Mouse (Mus musculus) ES-E14 (cell line): Measurements from ENCODE around the gene Krtap4-2. TPM values are rescaled to one million over a fixed set of nuclear protein-coding genes. Genes with fewer than 3 reads are reported as not detected.

ENCODE experiments used
- DNase-seq: peaks from one replicate; pipeline ENCODE4 v3.0.0-alpha.2; 2013; ENCODE audit warnings: low read depth, low spot score
- H3K27ac ChIP-seq: 2 replicates; pipeline ENCODE4 v1.5.1; 2012; ENCODE audit warnings: low read depth, mild to moderate bottlenecking, low read length, moderate library complexity, mixed read lengths; ENCODE audit not compliant: poor library complexity, insufficient read depth, severe bottlenecking
- H3K36me3 ChIP-seq: 2 replicates; pipeline ENCODE4 v1.6.1; 2012; ENCODE audit warnings: mild to moderate bottlenecking, low read length, moderate library complexity, mixed read lengths; ENCODE audit not compliant: control insufficient read depth, poor library complexity, insufficient read depth, severe bottlenecking
- H3K4me1 ChIP-seq, 2 experiments: fragments of 150-350 bp in 1 of 2; sonication (generic) in 1 of 2; 2 replicates each; pipeline ENCODE4 v1.6.1; 2012; ENCODE audit warnings: low read length in 2 of 2, mild to moderate bottlenecking in 1 of 2, mixed read lengths in 1 of 2; ENCODE audit not compliant: control insufficient read depth in 2 of 2, insufficient read depth in 2 of 2, poor library complexity in 1 of 2
- H3K4me3 ChIP-seq, 2 experiments: fragments of 150-350 bp in 1 of 2; sonication (generic) in 1 of 2; 2 replicates each; pipeline ENCODE4 v1.5.1; 2012; ENCODE audit warnings: low read length in 2 of 2, low read depth in 1 of 2, mild to moderate bottlenecking in 1 of 2, mixed read lengths in 1 of 2; ENCODE audit not compliant: insufficient read depth in 1 of 2, poor library complexity in 1 of 2, severe bottlenecking in 1 of 2
- H3K9ac ChIP-seq: 2 replicates; pipeline ENCODE4 v1.6.1; 2012; ENCODE audit warnings: low read depth, mild to moderate bottlenecking, low read length, mixed read lengths; ENCODE audit not compliant: poor library complexity, insufficient read depth, severe bottlenecking
- H3K9me3 ChIP-seq: fragments of 150-350 bp; sonication (generic); 2 replicates; pipeline ENCODE4 v1.6.1; 2012; ENCODE audit warnings: low read depth, mild to moderate bottlenecking, low read length; ENCODE audit not compliant: control insufficient read depth, insufficient read depth
- CHD2 ChIP-seq: IDR thresholded peaks from 2 replicates; pipeline ENCODE4 v1.6.1; 2014; ENCODE audit warnings: mild to moderate bottlenecking, low read depth, low read length, inconsistent platforms
- HCFC1 ChIP-seq: IDR thresholded peaks from 2 replicates; pipeline ENCODE4 v1.6.1; 2012; ENCODE audit warnings: low read length, inconsistent platforms, borderline replicate concordance; ENCODE audit not compliant: insufficient read depth
- MAFK ChIP-seq: IDR thresholded peaks from 2 replicates; pipeline ENCODE4 v1.6.1; 2014; ENCODE audit warnings: mild to moderate bottlenecking, low read depth, low read length, inconsistent platforms; ENCODE audit not compliant: insufficient read depth
- ZC3H11A ChIP-seq: IDR thresholded peaks from 2 replicates; pipeline ENCODE4 v1.6.1; 2012; ENCODE audit warnings: low read depth, mild to moderate bottlenecking, inconsistent platforms, low read length, borderline replicate concordance
- ZNF384 ChIP-seq: IDR thresholded peaks from 2 replicates; pipeline ENCODE4 v1.6.1; 2012; ENCODE audit warnings: low read depth, low read length, inconsistent platforms
- in situ Hi-C, 2 experiments: fragments of 600-800 bp; cut with MboI; formaldehyde crosslinking; loops; one replicate each; pipeline ENCODE4 v1.15.1; 2025; ENCODE audit warnings: low sequenced_read_pairs in 2 of 2, inconsistent platforms in 1 of 2; ENCODE audit not compliant: unreplicated experiment in 2 of 2
- total RNA-seq: library from RNA; depleted of rRNA; stranded (reverse); fragments of 300-350 nt; gene quantifications from 2 replicates; pipeline ENCODE4 v1.2.3, GENCODE M21; 2012

The Krtap4-2 gene
- total RNA-seq, 1 experiment, result not detected

GRCm38 (mm10) chr11:99640926-99641325, 6.0 kb upstream of the Krtap4-2 start:
- Histone ChIP-seq H3K9ac (no peak overlapping the region), H3K36me3 (no peaks in the 10 kb centered on the region), H3K9me3 (no peaks in the 10 kb centered on the region), H3K27ac (no peak overlapping the region), H3K4me3 (no peak overlapping the region), H3K4me1 (no peaks in the 10 kb centered on the region)
- no peak for TF ChIP-seq ZC3H11A
- no peak for TF ChIP-seq CHD2
- TF ChIP-seq MAFK, result no peak
- TF ChIP-seq ZNF384, result no peak
- no peak for TF ChIP-seq HCFC1
- DNase-seq, result no peak
- in situ Hi-C loops, result no loop called here

- Histone ChIP-seq H3K9me3 (no peaks in the 10 kb centered on the region), H3K4me1 (no peaks in the 10 kb centered on the region), H3K9ac (no peak overlapping the region), H3K27ac (no peak overlapping the region), H3K36me3 (no peaks in the 10 kb centered on the region), H3K4me3 (no peak overlapping the region)
- TF ChIP-seq ZC3H11A, result no peak
- TF ChIP-seq HCFC1, result no peak
- TF ChIP-seq MAFK, result no peak
- no peak for TF ChIP-seq ZNF384
- TF ChIP-seq CHD2, result no peak
- in situ Hi-C loops, result no loop called here
- DNase-seq, result no peak
These were observed 2.2 kb upstream of the Krtap4-2 start for GRCm38 (mm10) chr11:99637086-99637485.

GRCm38 (mm10) chr11:99633293-99633692, 1.6 kb downstream of the Krtap4-2 start:
- H3K4me3 ChIP-seq, result no peak overlapping the region
- no peak overlapping the region for H3K27ac ChIP-seq
- in situ Hi-C loops, result no loop called here
- TF ChIP-seq MAFK (no peak), HCFC1 (no peak), CHD2 (no peak), ZNF384 (no peak), ZC3H11A (no peak)
- H3K9ac ChIP-seq, result no peak overlapping the region
- H3K4me1 ChIP-seq, result no peaks in the 10 kb centered on the region
- DNase-seq, result no peak
- no peaks in the 10 kb centered on the region for H3K36me3 ChIP-seq
- no peaks in the 10 kb centered on the region for H3K9me3 ChIP-seq

GRCm38 (mm10) chr11:99630890-99631289, 4.0 kb downstream of the Krtap4-2 start:
- no peak for DNase-seq

GRCm38 (mm10) chr11:99628138-99628537, 6.7 kb downstream of the Krtap4-2 start, which contains the start of gene Krtap4-1:
Krtap4-1 (minus strand) TSS chr11:99628238.
- no peak for DNase-seq
- no peak for TF ChIP-seq HCFC1
- no peak for TF ChIP-seq CHD2
- TF ChIP-seq MAFK, result no peak
- no peak for TF ChIP-seq ZC3H11A
- TF ChIP-seq ZNF384, result no peak
- no peaks in the 10 kb centered on the region for H3K9me3 ChIP-seq
- H3K27ac ChIP-seq, result no peak within 1 kb of the TSS
- H3K9ac ChIP-seq, result no peak within 1 kb of the TSS
- 0 out of 4 replicates have a peak within 1 kb of the TSS, but pooled peaks of 1 of the 2 experiments have one; percentile 0 for H3K4me3 ChIP-seq
- H3K4me1 ChIP-seq, result no peaks in the 10 kb centered on the region
- H3K36me3 ChIP-seq, result no peaks in the 10 kb centered on the region
- in situ Hi-C loops, result no loop called here

More at GRCm38 (mm10) chr11:99630890-99631289, 4.0 kb downstream of the Krtap4-2 start:
- Histone ChIP-seq H3K36me3 (no peaks in the 10 kb centered on the region), H3K4me1 (no peaks in the 10 kb centered on the region), H3K4me3 (no peak overlapping the region), H3K9ac (no peak overlapping the region), H3K9me3 (no peaks in the 10 kb centered on the region), H3K27ac (no peak overlapping the region)
- in situ Hi-C loops, result no loop called here
- TF ChIP-seq MAFK (no peak), HCFC1 (no peak), ZC3H11A (no peak)
